Mouse (Mus musculus) kidney, adult 2 months (tissue): Measurements from ENCODE around the gene Slc25a25.

Experiments used
- CTCF ChIP-seq: fragments of 200-500 bp; conservative IDR thresholded peaks from 2 replicates; pipeline ENCODE4 v1.5.1; 2011; ENCODE audit warnings: low read depth, mild to moderate bottlenecking, control low read depth, low read length, moderate library complexity, mixed read lengths; ENCODE audit not compliant: insufficient read depth, insufficient read length
- POLR2A ChIP-seq: fragments of 200-500 bp; IDR thresholded peaks from one replicate; pipeline ENCODE4 v1.6.1; 2011; ENCODE audit warnings: low read depth, low read length, control low read depth

GRCm38 (mm10) chr2:32493301-32493701 lies 42.1 kb upstream of the Slc25a25 start:
- TF ChIP-seq POLR2A (no peak), CTCF (no peak)
